Mouse (Mus musculus): ENCODE results near the gene Slc47a1.
"Not testable (repeated sequence)": the region's sequence is repeated elsewhere in the genome, so short reads cannot be mapped to it uniquely, and the experiment has no call there.

The Slc47a1 gene

GRCm38 (mm10) chr11:61377881-61378613 is at the start of gene Slc47a1:
Gene Slc47a1 (minus strand): TSS chr11:61378345.
- peak; percentile 65 for DNase-seq (ENCODE audit: low read depth, low spot score)

GRCm38 (mm10) chr11:61419253-61419652 is 41.1 kb upstream of the Slc47a1 start:
- DNase-seq (ENCODE audit: low read depth, low spot score) = no peak

GRCm38 (mm10) chr11:61417945-61418551 is 39.9 kb upstream of the Slc47a1 start:
- DNase-seq (ENCODE audit: low read depth, low spot score) = peak; percentile 81

- peak; percentile 50 for DNase-seq (ENCODE audit: low read depth, low spot score)
Observed at GRCm38 (mm10) chr11:61416540-61416939, 38.4 kb upstream of the Slc47a1 start.

GRCm38 (mm10) chr11:61415444-61415843 is 37.3 kb upstream of the Slc47a1 start:
- no peak for DNase-seq (ENCODE audit: low read depth, low spot score)

GRCm38 (mm10) chr11:61414560-61414959 is 36.4 kb upstream of the Slc47a1 start:
- DNase-seq (ENCODE audit: low read depth, low spot score) = no peak

- peak; percentile 38 for DNase-seq (ENCODE audit: low read depth, low spot score)
Observed at GRCm38 (mm10) chr11:61413411-61413810, 35.3 kb upstream of the Slc47a1 start.

GRCm38 (mm10) chr11:61411809-61412208 is 33.7 kb upstream of the Slc47a1 start:
- DNase-seq (ENCODE audit: low read depth, low spot score) = peak; percentile 25

GRCm38 (mm10) chr11:61411221-61411620 is 33.1 kb upstream of the Slc47a1 start:
- peak; percentile 47 for DNase-seq (ENCODE audit: low read depth, low spot score)

GRCm38 (mm10) chr11:61410129-61410528 is 32.0 kb upstream of the Slc47a1 start:
- DNase-seq (ENCODE audit: low read depth, low spot score) = peak; percentile 86

- no peak for DNase-seq (ENCODE audit: low read depth, low spot score)
Observed at GRCm38 (mm10) chr11:61409051-61409450, 30.9 kb upstream of the Slc47a1 start.

GRCm38 (mm10) chr11:61408184-61409027 is 30.3 kb upstream of the Slc47a1 start:
- peak; percentile 46 for DNase-seq (ENCODE audit: low read depth, low spot score)

- peak; percentile 93 for DNase-seq (ENCODE audit: low read depth, low spot score)
Observed at GRCm38 (mm10) chr11:61407638-61408183, 29.6 kb upstream of the Slc47a1 start.

GRCm38 (mm10) chr11:61401794-61402193 is 23.6 kb upstream of the Slc47a1 start:
- DNase-seq (ENCODE audit: low read depth, low spot score) = no peak

- no peak for DNase-seq (ENCODE audit: low read depth, low spot score)
Observed at GRCm38 (mm10) chr11:61400681-61401346, 22.7 kb upstream of the Slc47a1 start.

GRCm38 (mm10) chr11:61397423-61398043 is 19.4 kb upstream of the Slc47a1 start:
- not testable (repeated sequence) for DNase-seq (ENCODE audit: low read depth, low spot score)

- no peak for DNase-seq (ENCODE audit: low read depth, low spot score)
Observed at GRCm38 (mm10) chr11:61388936-61389335, 10.8 kb upstream of the Slc47a1 start.

GRCm38 (mm10) chr11:61388012-61388411 is 9.9 kb upstream of the Slc47a1 start:
- DNase-seq (ENCODE audit: low read depth, low spot score) = peak; percentile 71

- DNase-seq (ENCODE audit: low read depth, low spot score) = peak; percentile 15
Observed at GRCm38 (mm10) chr11:61387233-61387632, 9.1 kb upstream of the Slc47a1 start.

GRCm38 (mm10) chr11:61385725-61386124 is 7.6 kb upstream of the Slc47a1 start:
- no peak for DNase-seq (ENCODE audit: low read depth, low spot score)

- no peak for DNase-seq (ENCODE audit: low read depth, low spot score)
Observed at GRCm38 (mm10) chr11:61381272-61381671, 3.1 kb upstream of the Slc47a1 start.
